ENCODE assay signal across 9 mouse cellular contexts in genomic region chr15:62091746-62092659, GRCm38 (mm10).
DNase-seq lines count a peak whose midpoint lies in the region; ATAC-seq lines count a peak whose summit lies in the region.
"Had no signal": no experiment of that assay in that cellular context is flagged by ENCODE, and none has a peak within 500 bp of the region (broad histone marks: within the 10 kb centered on the region; RNA-seq: fewer than 3 reads in every experiment).

No protein-coding gene starts in this region.

- 42% methylated on average over 12 of the region's 12 CpGs for WGBS in neural tube, embryonic 12.5 days
- 52% methylated on average over 12 of the region's 12 CpGs for WGBS in intestine, embryonic 15.5 days
- 41% methylated on average over 12 of the region's 12 CpGs for WGBS in neural tube, embryonic 14.5 days

- no peak overlapping the region for H3K9ac ChIP-seq in neural tube, embryonic 12.5 days
- H3K9ac ChIP-seq in intestine, embryonic 15.5 days = no peak overlapping the region
- H3K9ac ChIP-seq in neural tube, embryonic 14.5 days (replicated peaks; ENCODE audit: low read depth, low read length) = no peak overlapping the region
- H3K9ac ChIP-seq: heart, embryonic 13.5 days had no signal

- 0 out of 2 replicates have a peak overlapping the region, but pooled peaks have one; percentile 3 for H3K4me2 ChIP-seq in neural tube, embryonic 12.5 days (replicated peaks)
- no peak overlapping the region for H3K4me2 ChIP-seq in intestine, embryonic 15.5 days (replicated peaks)
- no peak overlapping the region for H3K4me2 ChIP-seq in neural tube, embryonic 14.5 days (ENCODE audit: low read depth, low read length)

- no peaks in the 10 kb centered on the region for H3K36me3 ChIP-seq in neural tube, embryonic 12.5 days
- no peaks in the 10 kb centered on the region for H3K36me3 ChIP-seq in intestine, embryonic 15.5 days
- H3K36me3 ChIP-seq in neural tube, embryonic 14.5 days (ENCODE audit: control insufficient read depth, insufficient read depth, low read length) = no peaks in the 10 kb centered on the region
- H3K36me3 ChIP-seq: heart, embryonic 13.5 days had no signal

- peaks cover 11% of the 10 kb centered on the region for H3K4me1 ChIP-seq in neural tube, embryonic 12.5 days
- peaks cover 10% of the 10 kb centered on the region for H3K4me1 ChIP-seq in intestine, embryonic 15.5 days (replicated peaks)
- H3K4me1 ChIP-seq in neural tube, embryonic 14.5 days (ENCODE audit: control insufficient read depth, insufficient read depth, low read length) = peaks cover 10% of the 10 kb centered on the region

- peak; percentile 59; the same call in 1 of the 2 replicates for ATAC-seq in neural tube, embryonic 12.5 days (ENCODE audit: low FRiP score, low read depth)
- peak; percentile 44 for ATAC-seq in activated CD4-positive, CD25-positive, alpha-beta regulatory T cell, adult 4 months
- peak; percentile 64 for ATAC-seq in intestine, embryonic 15.5 days
- ATAC-seq in neural tube, embryonic 14.5 days (ENCODE audit: low read depth) = peak; percentile 52

- H3K27ac ChIP-seq in neural tube, embryonic 12.5 days = no peak overlapping the region
- no peak overlapping the region for H3K27ac ChIP-seq in intestine, embryonic 15.5 days
- no peak overlapping the region; the same call in 1 of the 2 replicates for H3K27ac ChIP-seq in neural tube, embryonic 14.5 days (ENCODE audit: low read depth, low read length)
- H3K27ac ChIP-seq: heart, embryonic 13.5 days had no signal

- H3K27me3 ChIP-seq in neural tube, embryonic 12.5 days (replicated peaks) = no peaks in the 10 kb centered on the region
- H3K27me3 ChIP-seq in intestine, embryonic 15.5 days (replicated peaks) = no peaks in the 10 kb centered on the region
- H3K27me3 ChIP-seq in neural tube, embryonic 14.5 days (ENCODE audit: control insufficient read depth, insufficient read depth, low read length) = no peaks in the 10 kb centered on the region
- H3K27me3 ChIP-seq: heart, embryonic 13.5 days had no signal

- DNase-seq in neural tube, embryonic 10.5 days (ENCODE audit: extremely low spot score, low spot score) = no peak
- DNase-seq in spleen, adult 18-20 months = no peak
- DNase-seq in gastrocnemius, postnatal 25 days = no peak
- DNase-seq in testis, postnatal 14 days (ENCODE audit: low spot score) = no peak

- no peak overlapping the region for H3K4me3 ChIP-seq in neural tube, embryonic 12.5 days
- H3K4me3 ChIP-seq in intestine, embryonic 15.5 days (replicated peaks) = no peak overlapping the region
- H3K4me3 ChIP-seq in neural tube, embryonic 14.5 days (ENCODE audit: low read depth, low read length) = no peak overlapping the region
- H3K4me3 ChIP-seq: heart, embryonic 13.5 days had no signal

- no peaks in the 10 kb centered on the region for H3K9me3 ChIP-seq in neural tube, embryonic 12.5 days
- no peaks in the 10 kb centered on the region for H3K9me3 ChIP-seq in intestine, embryonic 15.5 days
- no peaks in the 10 kb centered on the region for H3K9me3 ChIP-seq in neural tube, embryonic 14.5 days (ENCODE audit: control insufficient read depth, low read length)
- H3K9me3 ChIP-seq: heart, embryonic 13.5 days had no signal
